In genomic region chr3:97799267-97799666, GRCm38 (mm10) we compare ENCODE assay signal across 14 mouse cellular contexts.
DNase-seq lines count a peak whose midpoint lies in the region; ATAC-seq and TF ChIP-seq lines count a peak whose summit lies in the region.
"Had no signal": no experiment of that assay in that cellular context is flagged by ENCODE, and none has a peak within 500 bp of the region (broad histone marks: within the 10 kb centered on the region; RNA-seq: fewer than 3 reads in every experiment).

No protein-coding gene starts in this region.

- no peak for ATAC-seq in heart, embryonic 15.5 days (replicated peaks; ENCODE audit: insufficient number of reproducible peaks, insufficient read depth, low FRiP score, low read depth)
- ATAC-seq in midbrain, postnatal 0 days (ENCODE audit: low FRiP score), result no peak
- no peak for ATAC-seq in Patski
- ATAC-seq: activated CD4-positive, CD25-positive, alpha-beta regulatory T cell, adult 4 months had no signal

- no peak for TF ChIP-seq POLR2A in small intestine, adult 2 months (IDR thresholded peaks at IDR 0.05; ENCODE audit: low read depth, low read length)

- intact Hi-C loops in heart, postnatal 10 days (cut with DNase I), result no loop called here

- no peak overlapping the region for H3K4me2 ChIP-seq in heart, embryonic 15.5 days
- no peak overlapping the region for H3K4me2 ChIP-seq in midbrain, postnatal 0 days (ENCODE audit: low read depth, low read length, poor library complexity, severe bottlenecking)
- H3K4me2 ChIP-seq: limb, embryonic 15.5 days had no signal

- no peak for DNase-seq in heart, postnatal 10 days
- no peak for DNase-seq in midbrain, postnatal 0 days (ENCODE audit: low spot score)
- no peak for DNase-seq in midbrain, embryonic 10.5 days (ENCODE audit: low spot score)
- no peak for DNase-seq in Patski (ENCODE audit: low read depth, low spot score)
- DNase-seq in cerebellum, postnatal 4 days (ENCODE audit: low spot score in 2 of 2), result no peak
- DNase-seq: cerebellum, adult 2 months; embryo, embryonic 11 days; forebrain, postnatal 0 days had no signal

- H3K36me3 ChIP-seq in heart, embryonic 15.5 days, result no peaks in the 10 kb centered on the region
- no peaks in the 10 kb centered on the region for H3K36me3 ChIP-seq in midbrain, postnatal 0 days (ENCODE audit: insufficient read depth, low read length)
- H3K36me3 ChIP-seq in midbrain, embryonic 10.5 days, result no peaks in the 10 kb centered on the region
- no peaks in the 10 kb centered on the region for H3K36me3 ChIP-seq in small intestine, adult 2 months (ENCODE audit: control insufficient read depth, insufficient read depth, low read length)
- H3K36me3 ChIP-seq: limb, embryonic 15.5 days had no signal

- H3K9me3 ChIP-seq in heart, embryonic 15.5 days (replicated peaks), result no peaks in the 10 kb centered on the region
- no peaks in the 10 kb centered on the region for H3K9me3 ChIP-seq in midbrain, postnatal 0 days (ENCODE audit: low read length)
- H3K9me3 ChIP-seq in midbrain, embryonic 10.5 days (replicated peaks), result no peaks in the 10 kb centered on the region
- H3K9me3 ChIP-seq: limb, embryonic 15.5 days had no signal

- peak overlapping the region; percentile 15 for H3K27ac ChIP-seq in heart, embryonic 15.5 days
- H3K27ac ChIP-seq in midbrain, postnatal 0 days (ENCODE audit: low read depth, low read length), result no peak overlapping the region
- no peak overlapping the region for H3K27ac ChIP-seq in midbrain, embryonic 10.5 days (replicated peaks)
- no peak overlapping the region for H3K27ac ChIP-seq in small intestine, adult 2 months (ENCODE audit: insufficient read depth, low read depth, low read length)
- H3K27ac ChIP-seq: macrophage had no signal

- 59% methylated on average over 3 of the region's 3 CpGs for WGBS in heart, embryonic 15.5 days
- 64% methylated on average over 3 of the region's 3 CpGs for WGBS in midbrain, postnatal 0 days
- 73% methylated on average over 3 of the region's 3 CpGs for WGBS in midbrain, embryonic 10.5 days
- WGBS in small intestine, adult 2 months, result 40% methylated on average over 3 of the region's 3 CpGs

- 0 out of 2 replicates have a peak, but pooled peaks have one; percentile 5 for TF ChIP-seq CTCF in midbrain, postnatal 0 days (IDR thresholded peaks at IDR 0.05)
- TF ChIP-seq CTCF in Patski (IDR thresholded peaks at IDR 0.05), result peak; percentile 29
- peak; percentile 17; the same call in 1 of the 2 replicates for TF ChIP-seq CTCF in small intestine, adult 2 months (IDR thresholded peaks at IDR 0.05; ENCODE audit: extremely low read depth, insufficient read length, insufficient replicate concordance, low read depth, low read length)

- no peaks in the 10 kb centered on the region for H3K27me3 ChIP-seq in heart, embryonic 15.5 days
- no peaks in the 10 kb centered on the region for H3K27me3 ChIP-seq in midbrain, postnatal 0 days (ENCODE audit: insufficient read depth, low read length)
- H3K27me3 ChIP-seq in midbrain, embryonic 10.5 days (ENCODE audit: low read depth, poor library complexity, severe bottlenecking), result no peaks in the 10 kb centered on the region
- no peaks in the 10 kb centered on the region for H3K27me3 ChIP-seq in Patski
- no peaks in the 10 kb centered on the region for H3K27me3 ChIP-seq in small intestine, adult 2 months (ENCODE audit: control insufficient read depth, insufficient read depth, low read length)
- H3K27me3 ChIP-seq: limb, embryonic 15.5 days had no signal

- no peak overlapping the region for H3K9ac ChIP-seq in heart, embryonic 15.5 days
- no peak overlapping the region for H3K9ac ChIP-seq in midbrain, postnatal 0 days (replicated peaks; ENCODE audit: low read length, poor library complexity, severe bottlenecking)
- H3K9ac ChIP-seq: forebrain, postnatal 0 days; limb, embryonic 15.5 days had no signal

- CTCF ChIA-PET in Patski (lab: Charles Lee), result interaction anchor here (1.4 to 2.5 kb wide), 3 partner anchors 13 to 33 kb away, joined by 3 to 8 read pairs (median 4); no protein-coding TSS in a partner anchor

- H3K4me1 ChIP-seq in heart, embryonic 15.5 days (replicated peaks), result peaks cover 68% of the 10 kb centered on the region
- H3K4me1 ChIP-seq in midbrain, postnatal 0 days (ENCODE audit: insufficient read depth, low read length), result no peaks in the 10 kb centered on the region
- H3K4me1 ChIP-seq in midbrain, embryonic 10.5 days, result no peaks in the 10 kb centered on the region
- no peaks in the 10 kb centered on the region for H3K4me1 ChIP-seq in small intestine, adult 2 months (ENCODE audit: control insufficient read depth, insufficient read depth, insufficient read length, low read length)

- POLR2A ChIA-PET in Patski (lab: Charles Lee), result interaction anchor here (0.5 kb wide), 1 partner anchor 8 kb away, joined by 3 read pairs; no protein-coding TSS in a partner anchor

- in situ Hi-C loops in Patski (cut with MboI; ENCODE audit: low pct_unique_long_range_greater_than_20kb), result no loop called here

- H3K4me3 ChIP-seq in heart, embryonic 15.5 days, result no peak overlapping the region
- H3K4me3 ChIP-seq in midbrain, postnatal 0 days (ENCODE audit: low read depth, low read length), result no peak overlapping the region
- no peak overlapping the region for H3K4me3 ChIP-seq in midbrain, embryonic 10.5 days
- H3K4me3 ChIP-seq in small intestine, adult 2 months (ENCODE audit: low read depth, low read length), result no peak overlapping the region
- H3K4me3 ChIP-seq: erythroblast, embryonic 14.5 days; limb, embryonic 15.5 days had no signal
